Mouse (Mus musculus) gastrocnemius, postnatal 4 days (tissue): ENCODE data around the gene Ada. TPM values are rescaled to one million over a fixed set of nuclear protein-coding genes. Genes with fewer than 3 reads are reported as not detected.

Source experiments
- DNase-seq, 2 experiments: peaks; one replicate each; pipeline ENCODE4 v3.0.0; 2021 to 2022; ENCODE audit warnings: low spot score in 2 of 2, mixed read lengths in 2 of 2
- total RNA-seq, 2 experiments: library from RNA; stranded (reverse); gene quantifications; 2 replicates each; pipeline ENCODE4 v1.2.3; 2021

The Ada gene
- total RNA-seq, 2 experiments from 2014 or later: 2.6 to 2.9 TPM

GRCm38 (mm10) chr2:163735163-163735562 lies 14.9 kb downstream of the Ada start:
- no peak for DNase-seq

- no peak for DNase-seq
These were observed 18.0 kb downstream of the Ada start for GRCm38 (mm10) chr2:163732021-163732420.

GRCm38 (mm10) chr2:163728300-163728699 lies 21.7 kb downstream of the Ada start:
- no peak for DNase-seq

GRCm38 (mm10) chr2:163726766-163727393 lies 23.2 kb downstream of the Ada start:
- no peak for DNase-seq

GRCm38 (mm10) chr2:163722550-163722949 lies 27.5 kb downstream of the Ada start:
- peak in 1 of 2 experiments; percentile 46 for DNase-seq

- no peak for DNase-seq
These were observed 30.4 kb downstream of the Ada start for GRCm38 (mm10) chr2:163719616-163720015.

GRCm38 (mm10) chr2:163718951-163719603 lies 31.0 kb downstream of the Ada start:
- DNase-seq: peak; percentile 56 to 78

GRCm38 (mm10) chr2:163718526-163718925 lies 31.5 kb downstream of the Ada start:
- DNase-seq: no peak

GRCm38 (mm10) chr2:163716853-163717252 lies 33.2 kb downstream of the Ada start:
- DNase-seq: no peak

GRCm38 (mm10) chr2:163716448-163716847 lies 33.6 kb downstream of the Ada start:
- DNase-seq: no peak

- DNase-seq: no peak
These were observed 36.7 kb downstream of the Ada start for GRCm38 (mm10) chr2:163713340-163713739.

GRCm38 (mm10) chr2:163712874-163713273 lies 37.2 kb downstream of the Ada start:
- DNase-seq: no peak

GRCm38 (mm10) chr2:163712473-163712872 lies 37.6 kb downstream of the Ada start:
- no peak for DNase-seq

GRCm38 (mm10) chr2:163711368-163711868 lies 38.6 kb downstream of the Ada start:
- DNase-seq: no peak

GRCm38 (mm10) chr2:163710606-163711159 lies 39.4 kb downstream of the Ada start:
- DNase-seq: no peak

GRCm38 (mm10) chr2:163710000-163710399 lies 40.0 kb downstream of the Ada start:
- no peak for DNase-seq

- DNase-seq: no peak
These were observed 41.2 kb downstream of the Ada start for GRCm38 (mm10) chr2:163708763-163709250.

- DNase-seq: no peak
These were observed 41.7 kb downstream of the Ada start for GRCm38 (mm10) chr2:163708321-163708720.

GRCm38 (mm10) chr2:163703599-163704260 lies 46.3 kb downstream of the Ada start:
- no peak for DNase-seq

GRCm38 (mm10) chr2:163702921-163703320 lies 47.1 kb downstream of the Ada start:
- DNase-seq: no peak

GRCm38 (mm10) chr2:163702431-163702830 lies 47.6 kb downstream of the Ada start:
- peak in 1 of 2 experiments; percentile 9 for DNase-seq
